ENCODE assay signal across 13 mouse cellular contexts in genomic region chr2:145368701-145369100, GRCm38 (mm10).
"Had no signal": no experiment of that assay in that cellular context is flagged by ENCODE, and none has a peak within 500 bp of the region (broad histone marks: within the 10 kb centered on the region; RNA-seq: fewer than 3 reads in every experiment).

No protein-coding gene starts in this region.

- H3K4me3 ChIP-seq: limb, embryonic 12.5 days; midbrain, embryonic 12.5 days; neural tube, embryonic 13.5 days had no signal

- DNase-seq: kidney, postnatal 10 days; kidney, postnatal 4 days; layer of hippocampus, adult 9-11 months; layer of hippocampus, postnatal 36 days; liver; lung, adult 18-20 months; right cerebral cortex, adult 18-20 months; right cerebral cortex, postnatal 25 days; thymus, postnatal 4 days had no signal

- H3K27ac ChIP-seq: limb, embryonic 12.5 days; liver, embryonic 14.5 days; midbrain, embryonic 12.5 days; neural tube, embryonic 13.5 days had no signal
